Mouse (Mus musculus) testis, adult 2 months (tissue): ENCODE results near the gene Pif1. TPM values are rescaled to one million over a fixed set of nuclear protein-coding genes. Genes with fewer than 3 reads are reported as not detected.
A peak's percentile ranks its signal among the peaks of the same experiment; 100 is the strongest.

ENCODE experiments used
- H3K27ac ChIP-seq: fragments of 200-500 bp; 2 replicates; pipeline ENCODE4 v1.5.1; 2012; ENCODE audit warnings: low read depth, low read length; ENCODE audit not compliant: control insufficient read depth, insufficient read depth
- H3K27me3 ChIP-seq: fragments of 200-500 bp; 2 replicates; pipeline ENCODE4 v1.6.1; 2012; ENCODE audit warnings: mild to moderate bottlenecking, low read length, moderate library complexity; ENCODE audit not compliant: control insufficient read depth, insufficient read depth
- H3K36me3 ChIP-seq: fragments of 200-500 bp; 2 replicates; pipeline ENCODE4 v1.6.1; 2012; ENCODE audit warnings: mild to moderate bottlenecking, low read length; ENCODE audit not compliant: control insufficient read depth, insufficient read depth
- H3K4me1 ChIP-seq: fragments of 200-500 bp; 2 replicates; pipeline ENCODE4 v1.6.1; 2012; ENCODE audit warnings: low read length; ENCODE audit not compliant: control insufficient read depth, insufficient read depth
- H3K4me3 ChIP-seq: fragments of 200-500 bp; 2 replicates; pipeline ENCODE4 v1.5.1; 2012; ENCODE audit warnings: low read depth, mild to moderate bottlenecking, low read length, moderate library complexity, mixed read lengths; ENCODE audit not compliant: control insufficient read depth
- CTCF ChIP-seq: fragments of 200-500 bp; IDR thresholded peaks from 2 replicates; pipeline ENCODE4 v1.5.1; 2012; ENCODE audit warnings: low read depth, mild to moderate bottlenecking, inconsistent platforms, low read length, moderate library complexity; ENCODE audit not compliant: control insufficient read depth, insufficient read depth, insufficient replicate concordance
- POLR2A ChIP-seq: fragments of 200-500 bp; IDR thresholded peaks from 2 replicates; pipeline ENCODE4 v1.6.1; 2012; ENCODE audit warnings: low read depth, mild to moderate bottlenecking, inconsistent platforms, low read length, moderate library complexity; ENCODE audit not compliant: control insufficient read depth
- polyA plus RNA-seq: library from polyadenylated mRNA; depleted of rRNA; stranded (reverse); fragments of >200 nt; gene quantifications from 2 replicates; pipeline ENCODE4 v1.2.3, GENCODE M21; 2012; rRNA removed

Gene Pif1
- 0.40 and 0.79 TPM in 2 replicates for polyA plus RNA-seq

GRCm38 (mm10) chr9:65586406-65587269, at the start of gene Pif1:
Gene Pif1 (plus strand): TSS chr9:65587160.
- peaks cover 19% of the 10 kb centered on the region for H3K4me1 ChIP-seq
- H3K4me3 ChIP-seq: peak within 1 kb of the TSS; percentile 77
- TF ChIP-seq CTCF: no peak
- TF ChIP-seq POLR2A: peak; percentile 37; the same call in 1 of the 2 replicates

GRCm38 (mm10) chr9:65537901-65538630, 48.9 kb upstream of the Pif1 start:
- TF ChIP-seq POLR2A (no peak), CTCF (no peak)
- H3K4me3 ChIP-seq: no peak overlapping the region
- no peaks in the 10 kb centered on the region for H3K4me1 ChIP-seq
- no peaks in the 10 kb centered on the region for H3K36me3 ChIP-seq
- H3K27ac ChIP-seq: no peak overlapping the region
- H3K27me3 ChIP-seq: no peaks in the 10 kb centered on the region

More at GRCm38 (mm10) chr9:65586406-65587269, at the start of gene Pif1:
- H3K36me3 ChIP-seq: no peaks in the 10 kb centered on the region
- peak within 1 kb of the TSS; percentile 3; the same call in 1 of the 2 replicates for H3K27ac ChIP-seq
- no peaks in the 10 kb centered on the region for H3K27me3 ChIP-seq

- H3K27me3 ChIP-seq: no peaks in the 10 kb centered on the region
- TF ChIP-seq POLR2A: no peak
- TF ChIP-seq CTCF: no peak
- H3K4me3 ChIP-seq: no peak overlapping the region
- H3K4me1 ChIP-seq: no peaks in the 10 kb centered on the region
- no peaks in the 10 kb centered on the region for H3K36me3 ChIP-seq
- no peak overlapping the region for H3K27ac ChIP-seq
Measured at GRCm38 (mm10) chr9:65539697-65540096, 47.3 kb upstream of the Pif1 start.

GRCm38 (mm10) chr9:65541126-65542068, 45.6 kb upstream of the Pif1 start:
- no peak overlapping the region for H3K4me3 ChIP-seq
- H3K4me1 ChIP-seq: peaks cover 2% of the 10 kb centered on the region; the same call in 1 of the 2 replicates
- no peak overlapping the region for H3K27ac ChIP-seq
- no peak for TF ChIP-seq CTCF
- no peak for TF ChIP-seq POLR2A
- H3K27me3 ChIP-seq: no peaks in the 10 kb centered on the region
- no peaks in the 10 kb centered on the region for H3K36me3 ChIP-seq

- TF ChIP-seq CTCF (no peak), POLR2A (no peak)
- no peaks in the 10 kb centered on the region for H3K27me3 ChIP-seq
- H3K27ac ChIP-seq: no peak overlapping the region
- no peaks in the 10 kb centered on the region for H3K36me3 ChIP-seq
- H3K4me3 ChIP-seq: no peak overlapping the region
- H3K4me1 ChIP-seq: peaks cover 9% of the 10 kb centered on the region; the same call in 1 of the 2 replicates
Measured at GRCm38 (mm10) chr9:65542111-65542524, 44.8 kb upstream of the Pif1 start.

GRCm38 (mm10) chr9:65545635-65546412, 41.1 kb upstream of the Pif1 start:
- TF ChIP-seq POLR2A (no peak), CTCF (no peak)
- Histone ChIP-seq H3K36me3 (no peaks in the 10 kb centered on the region), H3K27me3 (no peaks in the 10 kb centered on the region), H3K27ac (peak overlapping the region; percentile 61), H3K4me1 (peaks cover 16% of the 10 kb centered on the region), H3K4me3 (peak overlapping the region; percentile 23)
